Mouse (Mus musculus) kidney, adult 2 months (tissue): Measurements from ENCODE around the gene Utp11.

Experiments
- CTCF ChIP-seq: fragments of 200-500 bp; conservative IDR thresholded peaks from 2 replicates; pipeline ENCODE4 v1.5.1; 2011; ENCODE audit warnings: low read depth, mild to moderate bottlenecking, control low read depth, low read length, moderate library complexity, mixed read lengths; ENCODE audit not compliant: insufficient read depth, insufficient read length
- POLR2A ChIP-seq: fragments of 200-500 bp; IDR thresholded peaks from one replicate; pipeline ENCODE4 v1.6.1; 2011; ENCODE audit warnings: low read depth, low read length, control low read depth

DNA sequence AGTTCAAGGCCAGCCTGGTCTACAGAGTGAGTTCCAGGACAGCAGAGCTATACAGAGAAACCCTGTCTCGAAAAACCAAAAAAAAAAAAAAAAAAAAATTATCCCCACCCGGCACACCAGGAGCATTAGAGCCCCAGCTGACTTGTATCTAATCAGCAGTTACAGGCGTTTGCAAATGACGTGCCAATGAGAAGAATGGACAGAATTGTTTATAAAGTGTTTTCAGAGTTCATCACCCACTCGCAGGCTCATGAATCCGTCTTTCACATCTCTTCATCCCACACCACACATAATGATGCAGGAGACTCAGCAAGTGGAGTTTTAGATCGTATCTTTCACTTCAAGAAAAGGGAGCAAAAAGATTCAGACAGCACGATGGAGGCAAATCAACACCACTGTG is 7.9 kb downstream of the Utp11 start:
- TF ChIP-seq POLR2A (no peak), CTCF (no peak)
